Mouse (Mus musculus): ENCODE measurements at regions not wholly inside any gene's neighbourhood (a gene's known extent, or its start where the extent isn't known, plus 50 kb on each side); places are given as distances from the start of the nearest gene placed in this dataset.

DNA sequence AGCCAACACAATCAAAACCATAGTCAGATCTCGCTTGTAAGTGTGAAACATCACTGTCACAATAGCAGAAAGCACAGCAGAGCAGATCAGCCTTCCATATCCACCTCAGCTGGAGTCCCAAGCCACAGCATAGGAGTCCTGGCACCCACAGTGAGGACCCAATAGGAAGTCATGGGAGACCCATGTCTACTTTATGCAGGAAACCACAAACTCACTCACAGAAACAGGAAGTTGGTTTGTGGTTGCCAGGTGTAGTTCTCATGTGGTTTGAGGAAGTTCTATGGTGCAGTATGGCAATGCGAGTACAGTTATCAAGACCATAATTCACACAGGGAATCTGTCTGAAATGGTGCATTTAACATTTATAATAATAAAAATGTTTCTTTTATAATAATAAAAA is 77.6 kb upstream of the Kctd3 start:
- no peak for DNase-seq

GRCm38 (mm10) chr1:189081267-189081666 is 73.6 kb upstream of the Kctd3 start:
- DNase-seq, result no peak

DNA sequence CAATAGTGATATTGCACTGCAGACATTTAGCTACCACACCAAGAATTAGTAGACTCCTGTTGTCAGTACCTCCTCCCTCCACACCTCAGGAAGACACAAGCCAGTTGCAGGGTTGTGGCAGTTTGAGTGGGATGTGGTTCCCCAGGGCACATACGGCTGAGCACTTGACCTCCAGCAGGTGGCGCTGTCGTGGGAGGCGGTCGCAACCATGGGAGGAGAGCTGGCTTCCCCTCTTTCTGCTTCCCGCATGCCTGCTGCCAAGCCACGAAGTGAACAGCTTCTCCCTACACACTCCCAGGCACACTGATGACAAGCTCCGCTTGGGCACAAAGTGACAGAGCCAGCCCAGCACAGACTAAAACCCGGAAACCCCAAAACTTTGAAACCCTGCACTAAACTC is 73.2 kb upstream of the Kctd3 start:
- peak; percentile 76 for DNase-seq

GRCm38 (mm10) chr1:189079451-189080410 is 72.1 kb upstream of the Kctd3 start:
- no peak for DNase-seq

- no peak for DNase-seq
Observed at GRCm38 (mm10) chr1:189077861-189078260, 70.2 kb upstream of the Kctd3 start.

- no peak for DNase-seq
Observed at GRCm38 (mm10) chr1:189076276-189076675, 68.6 kb upstream of the Kctd3 start.

- peak; percentile 15 for DNase-seq
Observed at GRCm38 (mm10) chr1:189075671-189076070, 68.0 kb upstream of the Kctd3 start.

- DNase-seq, result no peak
Observed at GRCm38 (mm10) chr1:189072516-189072915, 64.9 kb upstream of the Kctd3 start.

- DNase-seq, result no peak
Observed at GRCm38 (mm10) chr1:189068204-189068603, 60.6 kb upstream of the Kctd3 start.

DNA sequence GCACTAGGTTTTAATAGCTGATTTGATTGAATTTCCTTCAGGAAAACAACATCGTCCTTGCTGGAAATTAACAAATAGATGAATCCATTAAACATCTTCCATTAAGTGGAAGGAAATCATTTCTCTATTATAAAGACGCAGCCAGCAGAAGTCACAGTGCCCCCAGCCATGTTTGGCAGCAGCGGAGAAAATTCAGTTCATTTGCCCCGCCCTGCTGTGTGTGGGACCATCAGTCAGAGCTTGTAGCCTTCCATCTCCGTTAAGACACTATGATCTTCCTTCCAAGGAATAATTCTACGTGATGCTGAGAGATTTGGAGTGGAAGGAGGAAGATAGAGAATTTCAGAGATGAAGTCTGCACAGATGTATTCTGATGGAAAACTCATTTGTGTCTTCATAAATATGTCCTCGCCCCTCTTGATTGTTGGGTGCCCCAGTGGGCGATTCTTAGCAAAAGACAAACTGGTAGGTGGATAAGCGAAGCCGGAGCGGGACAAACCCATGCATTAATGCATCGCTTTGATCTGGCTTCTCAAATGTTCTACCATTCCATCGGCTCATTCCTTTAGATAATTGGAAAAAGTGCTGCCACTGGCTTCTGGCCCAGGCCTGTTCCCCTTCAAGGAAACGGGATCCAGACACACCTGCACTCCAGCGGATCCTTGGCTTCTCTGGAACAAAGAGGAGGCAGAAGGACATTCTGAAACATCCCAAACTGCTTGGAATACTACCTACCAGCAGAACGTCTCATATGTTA is 59.7 kb upstream of the Kctd3 start:
- no peak for DNase-seq

DNA sequence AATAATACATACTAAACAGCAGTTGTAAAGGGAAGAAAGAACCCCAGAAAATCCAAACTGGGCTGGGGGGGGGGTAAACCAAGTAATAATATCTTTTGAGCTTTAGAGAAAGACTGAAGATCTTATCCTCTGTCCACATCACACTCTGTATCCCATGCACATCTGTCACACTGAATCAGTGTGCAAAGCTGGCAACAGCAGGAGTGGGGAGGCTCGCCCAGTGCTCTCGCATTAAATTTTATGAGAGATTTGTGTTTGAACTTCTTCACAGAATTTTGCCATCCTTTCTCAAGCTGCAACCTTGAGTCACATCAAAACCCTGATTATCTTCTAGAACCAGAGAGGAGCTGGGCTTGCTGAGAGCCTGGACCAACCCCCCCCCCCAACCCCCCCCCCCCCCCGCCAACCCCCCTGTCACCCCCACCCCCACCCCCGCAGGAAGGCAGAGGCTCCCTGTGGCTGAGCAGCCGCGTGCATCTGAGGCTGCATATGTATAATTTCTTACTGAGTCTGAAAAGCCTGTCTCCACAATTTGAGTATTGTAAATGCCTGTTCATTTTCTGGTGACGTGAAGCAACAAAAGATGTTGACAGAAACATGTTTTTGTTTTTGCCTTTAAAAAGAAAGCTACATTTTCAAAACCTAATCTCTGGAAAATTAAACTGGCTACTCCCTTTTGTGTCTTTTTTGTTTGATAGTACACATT is 59.0 kb upstream of the Kctd3 start:
- no peak for DNase-seq

DNA sequence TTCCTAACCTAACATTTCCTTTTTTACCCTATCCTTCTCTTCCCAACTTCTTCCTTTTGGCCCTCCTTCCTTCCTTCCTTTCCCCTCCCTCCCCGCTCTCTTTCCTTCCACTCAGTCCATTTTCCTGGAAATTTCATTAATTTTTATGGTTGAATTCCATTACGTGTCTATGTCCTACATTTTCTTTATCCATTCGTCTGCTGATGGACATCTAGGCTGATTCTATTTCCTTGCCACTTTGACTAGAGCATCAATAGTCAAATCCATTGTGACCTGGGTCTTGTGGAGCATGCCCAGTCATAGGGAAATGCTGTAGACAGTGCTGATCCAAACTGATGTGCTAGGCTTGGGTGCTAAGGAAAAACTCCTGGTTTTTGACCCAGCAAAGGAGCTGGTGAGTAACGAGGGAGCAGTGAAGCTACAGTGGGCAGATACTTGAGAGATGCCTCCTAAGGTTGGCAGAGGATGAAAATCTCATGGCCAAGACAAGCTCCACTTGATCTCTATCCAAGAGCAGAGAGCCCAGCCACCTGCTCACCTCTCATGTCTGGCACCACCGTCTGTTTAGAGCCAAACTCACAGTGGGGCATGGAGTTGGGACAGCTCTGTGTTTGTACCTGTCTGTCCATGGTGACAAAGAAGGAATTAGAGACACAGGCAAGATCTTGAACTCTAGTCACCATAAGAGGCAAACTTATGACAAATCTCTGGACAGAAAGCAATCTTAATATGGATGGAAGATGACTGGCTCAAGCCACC is 57.7 kb upstream of the Kctd3 start:
- no peak for DNase-seq

GRCm38 (mm10) chr1:189064629-189065028 is 57.0 kb upstream of the Kctd3 start:
- DNase-seq, result no peak

GRCm38 (mm10) chr1:189063699-189064098 is 56.1 kb upstream of the Kctd3 start:
- no peak for DNase-seq

DNA sequence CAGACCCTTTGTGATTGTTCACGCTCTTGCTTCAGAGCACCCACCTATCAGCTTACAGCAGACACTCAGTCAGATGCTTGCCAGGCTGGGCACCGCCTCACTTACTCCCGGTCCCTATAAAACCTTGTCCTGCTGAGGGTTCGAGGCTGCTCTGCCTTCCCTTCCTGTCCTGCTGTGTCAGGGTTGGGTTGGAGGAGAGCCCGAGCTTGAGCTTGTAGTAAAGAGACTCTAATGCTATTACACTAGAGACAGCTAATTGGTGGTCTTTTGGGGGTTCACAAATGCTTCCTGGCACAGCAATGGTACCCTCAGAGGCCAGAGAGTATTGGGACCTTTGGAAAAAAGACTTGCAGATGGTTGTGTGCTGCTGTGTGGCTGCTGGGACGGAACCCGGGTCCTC is 55.6 kb upstream of the Kctd3 start:
- no peak for DNase-seq

All from adrenal gland, postnatal 10 days (tissue).